Mouse (Mus musculus) monocyte, adult 2 months (primary cell): ENCODE data around the gene Crip1.

Experiments used
- DNase-seq, 2 experiments: peaks; one replicate each; pipeline ENCODE4 v3.0.0; 2022; ENCODE audit warnings: low spot score in 2 of 2, low read depth in 1 of 2

Gene Crip1

GRCm38 (mm10) chr12:113145591-113145990 is 525 bp upstream of the Crip1 start:
- DNase-seq, result no peak

- no peak for DNase-seq
Observed at GRCm38 (mm10) chr12:113147481-113147880, 1.4 kb downstream of the Crip1 start.

- DNase-seq, result no peak
Observed at GRCm38 (mm10) chr12:113148381-113149035, 2.4 kb downstream of the Crip1 start.

GRCm38 (mm10) chr12:113149341-113149740 is 3.2 kb downstream of the Crip1 start:
- DNase-seq, result no peak

GRCm38 (mm10) chr12:113149896-113150295 is 3.8 kb downstream of the Crip1 start:
- no peak for DNase-seq

- no peak for DNase-seq
Observed at GRCm38 (mm10) chr12:113150591-113150990, 4.5 kb downstream of the Crip1 start.

GRCm38 (mm10) chr12:113151046-113151445 is 4.9 kb downstream of the Crip1 start:
- DNase-seq, result no peak

- peak in 1 of 2 experiments; percentile 50 for DNase-seq
Observed at GRCm38 (mm10) chr12:113151661-113152271, 5.7 kb downstream of the Crip1 start.

GRCm38 (mm10) chr12:113152272-113152661 is 6.2 kb downstream of the Crip1 start:
- DNase-seq, result peak in 1 of 2 experiments; percentile 41

GRCm38 (mm10) chr12:113152991-113153525 is 6.9 kb downstream of the Crip1 start:
- DNase-seq, result no peak

- peak in 1 of 2 experiments; percentile 51 for DNase-seq
Observed at GRCm38 (mm10) chr12:113153971-113154370, 7.9 kb downstream of the Crip1 start.

GRCm38 (mm10) chr12:113154747-113155075 is 8.6 kb downstream of the Crip1 start:
- DNase-seq, result no peak

- DNase-seq, result peak in 1 of 2 experiments; percentile 52
Observed at GRCm38 (mm10) chr12:113155076-113155771, 9.1 kb downstream of the Crip1 start.

GRCm38 (mm10) chr12:113155887-113156539 is 9.9 kb downstream of the Crip1 start, which contains the start of gene Tedc1:
Gene Tedc1, plus strand, starts transcription at chr12:113156421.
- peak; percentile 98 to 99 for DNase-seq

GRCm38 (mm10) chr12:113156540-113156929 is 10.4 kb downstream of the Crip1 start:
- DNase-seq, result no peak

- no peak for DNase-seq
Observed at GRCm38 (mm10) chr12:113157002-113157401, 10.9 kb downstream of the Crip1 start.

GRCm38 (mm10) chr12:113157521-113157920 is 11.4 kb downstream of the Crip1 start:
- DNase-seq, result no peak

GRCm38 (mm10) chr12:113157971-113158370 is 11.9 kb downstream of the Crip1 start:
- DNase-seq, result no peak

GRCm38 (mm10) chr12:113163561-113164006 is 17.5 kb downstream of the Crip1 start:
- no peak for DNase-seq

- no peak for DNase-seq
Observed at GRCm38 (mm10) chr12:113168031-113168536, 22.0 kb downstream of the Crip1 start.
